Mouse (Mus musculus): Measurements from ENCODE around the gene Hp1bp3.

Gene Hp1bp3

DNA sequence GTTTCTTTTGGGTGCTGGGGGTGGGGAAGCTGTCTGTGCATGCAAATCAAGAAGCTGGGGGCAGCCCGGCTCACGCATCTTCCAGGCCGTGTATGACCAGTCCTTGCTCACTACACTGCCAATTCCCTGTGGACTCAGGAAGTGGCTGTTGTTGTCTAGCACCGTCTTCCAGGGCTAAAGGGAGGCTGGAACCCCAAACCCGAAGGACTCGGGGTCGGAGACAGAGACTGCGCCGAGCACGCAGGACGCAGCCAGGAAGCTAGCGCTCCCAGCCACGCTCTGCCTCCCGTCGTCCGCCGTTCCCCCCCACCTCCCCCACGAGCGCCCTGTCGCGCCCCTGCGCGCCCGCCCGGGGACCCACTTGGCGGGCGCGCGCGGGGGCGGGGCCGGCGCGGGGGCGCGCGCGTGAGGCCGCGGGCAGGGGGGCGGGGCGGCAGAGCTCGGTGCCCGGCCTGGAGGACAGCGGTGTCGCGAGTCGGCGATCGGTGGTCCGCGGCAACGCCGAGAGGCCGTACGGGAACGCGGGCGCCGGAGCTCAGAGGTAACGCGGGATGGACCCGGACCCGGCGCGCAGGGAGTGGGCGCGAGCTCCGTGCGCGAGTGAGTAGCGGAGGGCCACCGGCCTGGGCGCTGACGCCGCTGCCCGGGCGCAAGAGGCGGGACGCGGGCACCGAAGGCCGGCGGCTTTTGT, at the start of gene Hp1bp3:
Gene Hp1bp3 (plus strand): TSS at position 97 of the 691 bp plus-strand sequence.
- peak; percentile 73 to 76 for DNase-seq

DNA sequence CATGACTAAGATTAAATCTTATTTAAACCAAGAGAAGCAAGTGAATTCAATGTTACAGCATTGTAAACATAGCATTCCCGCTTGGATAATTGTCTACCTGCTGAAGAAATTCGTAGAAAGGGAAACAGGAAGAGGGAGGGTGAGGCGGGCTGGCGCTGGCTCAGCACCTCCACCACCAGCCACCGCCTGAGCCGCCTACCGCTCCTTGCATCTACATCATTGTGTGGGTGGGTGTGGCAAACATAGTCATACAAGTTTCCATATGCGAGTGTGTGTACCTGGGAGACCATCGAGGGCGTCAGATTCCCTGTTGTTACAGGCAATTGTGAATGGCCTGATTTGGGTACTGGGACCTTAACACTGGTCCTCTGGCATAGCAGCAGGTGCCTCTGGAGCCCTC, 49.6 kb upstream of the Hp1bp3 start:
- DNase-seq, result no peak

DNA sequence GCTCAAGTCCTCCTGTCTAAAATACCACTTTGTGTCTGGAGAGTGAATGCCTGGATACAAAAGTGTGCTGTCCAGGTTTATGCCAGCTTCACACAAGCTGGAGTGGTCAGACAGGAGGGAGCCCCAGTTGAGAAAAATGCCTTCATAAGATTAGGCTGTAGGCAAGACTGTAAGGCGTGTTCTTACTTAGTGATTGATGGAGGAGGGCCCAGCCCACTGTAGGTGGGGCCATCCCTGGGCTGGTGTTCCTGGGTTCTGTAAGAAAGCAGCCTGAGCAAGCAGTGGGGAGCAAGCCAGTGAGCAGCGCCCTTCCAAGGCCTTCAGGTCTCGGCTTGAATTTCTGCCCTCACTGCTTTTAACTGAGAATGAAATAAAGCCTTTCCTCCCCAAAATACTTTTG, 47.9 kb upstream of the Hp1bp3 start:
- DNase-seq, result no peak

DNA sequence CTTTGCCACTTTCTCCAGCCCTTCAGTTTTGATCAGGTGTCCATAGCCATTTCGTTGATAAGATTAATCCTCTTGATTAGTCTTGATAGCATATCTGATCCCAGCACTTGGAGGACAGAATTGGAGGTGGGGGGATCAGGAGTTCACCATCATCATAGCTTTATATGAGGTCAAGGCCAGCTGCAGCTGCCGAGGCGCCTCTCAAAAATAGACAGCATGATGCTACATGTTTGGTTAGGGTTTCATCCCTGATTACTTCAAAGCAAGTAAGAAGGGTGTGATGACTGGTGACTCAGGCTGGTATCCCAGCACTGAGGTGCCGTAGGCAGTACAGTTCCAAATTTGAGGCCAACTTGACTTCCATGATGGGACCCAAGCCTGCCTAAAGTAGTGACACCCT, 46.7 kb upstream of the Hp1bp3 start:
- no peak for DNase-seq

DNA sequence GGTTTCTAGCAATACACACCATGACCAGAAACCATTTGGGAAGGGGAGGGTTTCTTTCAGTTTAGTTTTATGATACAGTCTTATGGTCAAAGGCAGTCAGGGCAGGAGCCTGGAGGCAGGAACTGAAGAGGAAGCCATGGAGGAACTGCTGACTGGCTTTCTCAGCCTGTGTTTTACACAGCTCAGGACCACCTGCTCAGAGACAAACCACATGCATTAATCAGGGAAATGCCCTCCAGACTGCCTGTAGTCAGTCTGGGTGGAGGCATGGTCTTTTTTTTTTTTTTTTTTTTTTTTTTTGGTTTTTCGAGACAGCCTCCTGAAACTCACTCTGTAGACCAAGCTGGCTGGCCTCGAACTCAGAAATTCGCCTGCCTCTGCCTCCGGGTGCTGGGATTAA, 43.4 kb upstream of the Hp1bp3 start:
- DNase-seq, result no peak

DNA sequence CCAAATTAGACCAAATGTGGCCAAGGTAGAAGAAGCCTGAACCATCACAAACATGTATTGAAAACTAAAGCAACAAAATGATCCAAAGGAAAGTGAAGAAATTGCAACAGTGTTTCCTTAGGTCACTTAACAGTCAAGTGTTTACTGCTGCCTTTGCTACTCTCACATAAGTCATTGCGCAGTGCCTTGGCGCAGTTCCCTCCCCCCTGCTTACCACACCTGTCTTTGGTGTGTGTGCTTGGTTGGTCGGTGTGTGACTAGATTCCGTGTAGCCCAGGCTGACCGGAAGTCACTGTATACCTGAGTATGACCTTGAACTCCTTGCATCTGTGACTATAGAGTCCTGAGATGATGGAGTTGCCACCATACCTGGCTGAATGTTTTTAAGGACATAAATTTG, 36.7 kb upstream of the Hp1bp3 start:
- no peak for DNase-seq

DNA sequence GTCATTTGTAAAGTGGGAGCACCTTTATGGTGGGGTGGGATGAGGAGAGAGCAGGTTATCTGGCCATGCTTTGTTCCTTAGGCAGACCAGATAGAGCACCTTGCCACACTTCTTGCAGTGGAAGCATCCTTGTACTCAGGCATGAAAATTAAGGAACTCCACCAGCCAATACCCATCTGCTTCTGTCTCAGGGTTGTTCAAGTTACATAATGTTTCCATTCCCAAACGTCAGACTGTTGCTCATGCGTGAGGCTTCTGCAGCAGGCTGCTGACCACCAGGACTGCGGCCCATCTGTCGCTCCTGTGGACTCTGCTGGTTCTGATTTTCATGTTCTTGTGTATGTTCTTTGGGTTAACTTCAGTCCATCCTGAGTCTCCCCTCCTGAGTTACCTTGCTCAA, 35.4 kb upstream of the Hp1bp3 start:
- no peak for DNase-seq

DNA sequence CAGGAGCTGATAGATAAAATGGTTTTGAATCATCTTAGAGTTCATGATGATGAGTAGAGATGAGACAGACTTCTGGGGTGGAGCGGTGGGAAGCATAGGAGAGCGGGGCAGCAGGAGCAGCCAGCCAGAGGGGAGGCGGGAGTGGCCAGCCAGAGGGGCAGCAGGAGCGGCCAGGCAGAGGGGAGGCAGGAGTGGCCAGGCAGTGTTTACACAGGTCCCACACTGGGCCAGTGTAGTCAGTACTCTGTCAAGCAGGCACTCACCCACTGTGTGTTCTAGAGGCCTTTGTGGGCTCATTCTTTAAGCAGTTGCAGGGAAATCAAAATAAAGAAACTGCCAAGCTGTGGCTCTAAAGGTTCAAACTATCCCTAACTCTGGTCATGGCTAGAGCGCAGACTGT, 32.0 kb upstream of the Hp1bp3 start:
- DNase-seq, result no peak

DNA sequence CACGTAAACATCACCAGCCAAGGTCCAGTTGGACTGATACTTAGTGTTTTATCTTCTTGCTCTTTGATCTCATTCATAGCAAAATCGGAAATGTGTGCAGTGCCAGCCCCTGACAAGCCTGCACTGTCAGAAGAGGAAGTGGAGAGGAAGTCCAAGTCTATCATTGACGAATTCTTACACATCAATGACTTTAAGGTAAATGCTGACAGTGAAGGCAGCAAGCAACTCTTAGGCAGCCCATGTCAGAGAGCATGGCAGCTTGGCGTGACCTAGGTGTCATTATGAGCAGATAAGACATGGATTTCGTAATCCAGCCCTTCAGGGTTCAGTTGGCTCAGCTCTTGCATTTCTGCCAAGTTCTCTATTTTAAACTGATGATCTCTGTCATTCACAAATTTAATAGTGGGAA, 31.5 kb upstream of the Hp1bp3 start:
- peak in 1 of 2 experiments; percentile 4 for DNase-seq

DNA sequence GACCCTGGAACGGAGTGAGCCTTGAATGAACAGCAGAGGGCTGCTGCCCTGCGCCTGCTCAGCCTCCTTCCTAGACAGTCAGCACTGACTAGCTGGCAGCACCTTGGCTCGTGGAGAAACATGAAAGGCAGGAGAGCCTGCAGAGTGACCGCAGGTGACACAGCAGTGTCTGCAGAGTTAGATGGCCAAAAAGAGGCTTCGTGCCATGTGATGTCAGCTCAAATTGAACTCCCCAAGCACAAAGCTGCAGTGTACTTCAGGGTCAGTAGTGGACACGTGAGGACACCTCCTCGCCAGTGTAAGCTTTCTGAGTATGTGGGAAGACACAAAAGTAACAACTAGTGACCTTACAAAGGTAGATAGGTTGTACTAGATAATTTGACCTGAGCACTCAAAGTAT, 30.1 kb upstream of the Hp1bp3 start:
- DNase-seq, result no peak

DNA sequence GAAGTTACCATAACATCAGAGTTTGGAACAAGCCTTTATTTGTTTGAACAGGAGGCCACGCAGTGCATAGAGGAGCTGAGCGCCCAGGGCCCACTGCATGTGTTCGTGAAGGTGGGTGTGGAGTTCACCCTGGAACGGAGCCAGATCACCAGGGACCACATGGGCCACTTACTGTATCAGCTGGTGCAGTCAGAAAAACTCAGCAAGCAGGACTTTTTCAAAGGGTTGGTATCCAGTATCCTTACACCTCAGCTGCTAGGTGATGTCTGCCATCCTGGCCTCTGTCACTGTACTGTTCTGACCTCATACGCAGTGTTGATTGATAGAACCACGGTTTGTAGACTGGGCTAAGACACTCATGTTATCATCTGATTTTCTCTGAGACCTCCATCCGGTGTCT, 28.1 kb upstream of the Hp1bp3 start:
- DNase-seq, result no peak

DNA sequence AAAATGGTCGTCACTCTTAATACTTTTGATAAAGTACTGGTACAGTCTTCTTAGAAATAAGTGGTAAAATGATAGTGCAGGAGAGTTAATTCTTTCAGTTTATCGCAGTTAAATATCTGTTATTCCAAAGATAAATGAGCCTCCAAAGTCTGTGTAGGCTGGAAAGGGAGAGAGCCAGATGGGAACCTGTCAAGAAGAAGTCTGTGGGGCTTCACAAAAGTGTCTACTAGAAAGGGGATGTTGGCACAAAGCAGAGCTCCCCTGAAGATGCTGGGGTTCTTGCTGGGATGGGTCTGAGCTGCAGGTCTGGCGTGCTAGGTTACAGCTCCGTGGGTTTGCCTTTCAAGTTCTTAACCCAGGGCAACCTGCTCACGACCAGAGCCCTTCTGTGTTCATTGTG, 23.5 kb upstream of the Hp1bp3 start:
- no peak for DNase-seq

DNA sequence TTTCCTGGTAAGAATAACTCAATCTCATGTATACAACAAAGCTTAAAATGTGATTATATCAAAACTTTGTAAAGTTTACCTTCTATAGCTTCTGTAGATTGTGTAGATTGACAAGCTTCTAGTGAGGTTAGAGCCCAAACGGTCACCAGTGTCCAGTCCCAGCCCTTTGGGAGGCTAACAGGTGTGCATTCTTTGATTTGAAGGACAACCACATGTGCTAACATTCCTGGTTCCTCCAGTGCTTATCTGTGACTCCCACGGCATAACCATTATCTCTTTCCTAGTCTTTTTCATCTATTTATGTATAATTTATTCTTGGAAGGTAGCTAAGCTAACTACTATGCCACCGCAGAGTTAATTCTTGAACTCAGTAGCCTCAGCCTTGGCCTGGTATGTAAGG, 15.3 kb upstream of the Hp1bp3 start:
- DNase-seq, result no peak

DNA sequence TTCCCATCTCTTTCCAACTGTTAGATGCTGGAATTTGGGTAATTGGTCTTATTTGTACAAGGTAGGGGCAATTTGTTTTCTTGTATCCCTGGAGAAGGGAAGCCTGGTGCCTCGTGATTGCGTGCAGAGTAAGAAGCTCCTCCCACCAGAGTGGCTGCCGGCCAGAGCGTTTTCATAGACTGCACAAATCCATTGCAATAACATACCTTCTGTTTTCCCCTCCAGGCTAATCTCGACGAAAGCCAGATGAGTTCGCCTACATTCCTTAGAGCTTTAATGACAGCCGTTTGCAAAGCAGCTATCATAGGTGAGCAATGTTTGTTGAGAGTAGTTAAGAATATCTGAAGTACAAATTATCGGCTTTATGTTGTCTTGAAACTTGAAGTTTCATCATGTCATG, 14.4 kb upstream of the Hp1bp3 start:
- DNase-seq, result no peak

DNA sequence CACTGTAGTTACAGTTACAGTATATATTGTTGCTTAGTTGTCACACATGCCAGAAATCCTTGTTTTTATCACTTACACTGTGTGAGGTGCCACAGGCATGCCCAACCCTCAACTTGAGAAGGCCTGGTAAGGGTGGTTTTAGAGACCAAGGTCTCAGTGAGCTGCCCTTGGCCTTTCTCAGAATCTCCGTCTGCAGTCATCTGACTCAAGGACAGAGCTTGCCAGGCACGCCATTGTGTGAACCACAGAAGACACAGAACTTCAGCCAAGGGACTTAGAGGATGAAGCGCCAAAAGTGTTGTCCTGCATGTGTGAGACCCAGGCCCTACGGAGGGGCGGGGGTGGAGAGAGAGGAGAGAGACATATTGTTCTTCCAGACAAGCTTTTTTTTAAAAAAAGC, 6.0 kb upstream of the Hp1bp3 start:
- no peak for DNase-seq

DNA sequence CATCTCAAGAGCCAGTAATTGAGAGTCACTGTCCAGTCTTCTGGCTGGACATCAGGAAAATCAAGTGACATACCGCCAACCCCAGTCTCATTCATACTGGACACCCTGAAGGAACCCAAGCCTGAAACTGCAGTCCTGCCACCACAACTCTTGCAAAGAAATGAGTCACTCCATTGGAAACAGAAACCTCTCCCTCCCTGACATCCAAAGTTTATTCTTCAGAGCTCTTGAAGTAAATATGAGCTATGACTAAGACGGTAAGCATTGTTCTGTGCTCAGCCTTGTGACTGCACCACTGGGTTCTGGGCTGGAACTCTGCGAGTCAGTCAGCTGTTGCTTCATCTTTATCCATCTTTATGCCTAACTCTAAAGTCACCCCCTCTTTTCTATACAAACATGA, 2.2 kb upstream of the Hp1bp3 start:
- no peak for DNase-seq

DNA sequence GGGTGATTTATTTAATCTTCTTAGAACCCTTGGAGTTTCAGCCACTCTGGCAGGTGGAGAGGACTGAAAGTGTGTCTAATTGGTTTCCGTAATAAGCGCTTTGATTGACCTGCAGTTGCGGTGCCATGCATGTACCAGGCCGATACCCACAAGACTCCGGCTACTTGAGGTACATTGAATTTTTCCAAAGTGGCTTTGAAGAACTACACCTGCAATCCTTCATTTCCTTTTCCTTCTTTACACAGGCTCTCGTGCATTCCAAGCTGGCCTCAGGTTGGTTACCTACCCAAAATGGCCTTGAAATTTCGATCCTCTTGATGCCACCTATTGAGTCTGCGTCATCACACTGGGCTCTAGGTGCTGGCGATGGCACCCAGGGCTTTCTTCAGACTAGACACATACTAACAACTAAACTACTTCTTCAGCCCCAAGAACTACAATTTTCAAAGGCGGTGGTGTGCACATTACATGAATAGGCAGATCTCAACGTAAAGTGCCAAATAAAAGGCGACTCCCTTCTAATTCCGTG, 361 bp upstream of the Hp1bp3 start:
- no peak for DNase-seq

DNA sequence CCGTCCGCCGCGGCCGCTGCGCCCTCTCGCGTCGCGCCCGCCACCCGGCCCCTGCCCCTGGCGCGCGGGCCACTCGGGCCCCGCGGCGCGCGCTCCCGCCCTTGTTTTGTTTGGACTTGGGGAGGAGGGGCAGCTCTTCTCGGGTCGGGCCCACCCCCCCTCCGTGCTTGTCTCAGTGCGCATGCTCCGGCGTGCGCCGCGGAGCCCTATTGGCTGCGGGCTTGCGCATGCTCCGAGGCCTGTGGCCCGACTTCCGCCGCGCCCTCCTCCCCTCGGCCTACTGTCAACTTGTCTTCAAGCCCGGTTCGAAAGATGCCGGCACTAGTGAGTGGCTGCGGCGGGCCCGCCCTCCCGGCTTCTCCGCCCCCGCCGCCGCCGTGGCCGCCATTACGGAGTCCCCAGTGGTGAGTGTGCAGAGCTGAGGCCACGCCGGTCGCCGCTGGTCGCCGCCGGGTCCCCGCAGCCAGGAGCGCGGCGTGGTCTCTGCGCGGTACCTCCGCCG, 846 bp downstream of the Hp1bp3 start:
- DNase-seq, result peak; percentile 97 to 98

DNA sequence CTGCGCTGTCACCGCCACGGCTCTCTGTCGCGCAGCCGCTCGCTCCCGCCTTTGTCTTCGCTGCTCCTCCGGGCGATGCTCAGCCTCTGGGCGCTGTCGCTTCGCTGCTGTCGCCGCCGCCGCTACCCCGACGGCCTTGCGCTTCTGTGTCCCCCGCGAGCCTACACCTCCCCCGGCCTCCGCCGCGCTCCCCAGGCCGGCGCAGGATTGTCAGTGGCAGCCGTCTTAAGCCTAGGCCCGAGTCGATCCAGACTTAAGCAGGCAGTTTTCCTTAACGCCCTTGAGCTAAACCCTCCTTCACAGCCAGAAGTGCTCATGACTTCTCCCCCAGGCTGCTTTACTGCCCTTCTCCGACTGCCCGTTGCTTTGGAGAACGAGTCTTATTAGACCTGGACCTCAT, 1.3 kb downstream of the Hp1bp3 start:
- DNase-seq, result peak; percentile 48 to 56

DNA sequence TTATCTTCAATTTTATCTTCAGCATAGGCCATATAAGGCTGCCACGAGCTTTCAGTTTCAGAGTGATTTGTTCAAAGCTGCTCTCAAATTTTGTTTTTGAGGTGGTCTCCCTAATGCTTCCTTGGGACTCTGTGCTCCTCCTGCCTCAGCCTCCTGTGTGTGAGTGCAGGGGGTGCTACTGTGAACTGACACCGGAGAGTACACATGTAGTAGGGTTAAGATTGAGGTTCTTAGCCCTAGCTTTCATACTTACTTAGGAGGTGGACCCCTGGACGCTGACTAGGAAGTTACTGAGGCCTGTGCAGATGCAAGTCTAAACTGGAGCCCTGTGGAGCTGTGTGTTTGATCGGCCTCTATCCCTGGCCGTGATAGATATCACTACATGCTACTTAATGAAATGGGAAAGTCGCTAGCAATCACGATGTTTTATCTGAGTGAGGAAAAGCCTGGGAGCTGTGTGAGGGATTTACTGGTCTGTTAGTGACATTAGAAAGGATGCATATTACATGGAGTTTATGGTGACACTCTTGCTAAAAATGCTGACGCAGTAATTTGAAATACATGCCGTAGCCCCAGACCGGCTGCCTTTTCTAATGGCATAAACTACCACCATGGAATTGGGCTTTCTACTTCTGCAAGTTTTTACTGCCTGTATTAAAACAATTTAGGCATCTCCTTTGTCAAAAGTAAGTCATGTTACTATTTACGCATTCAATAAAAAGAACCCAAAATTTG, 2.0 kb downstream of the Hp1bp3 start:
- peak in 1 of 2 experiments; percentile 5 for DNase-seq

DNA sequence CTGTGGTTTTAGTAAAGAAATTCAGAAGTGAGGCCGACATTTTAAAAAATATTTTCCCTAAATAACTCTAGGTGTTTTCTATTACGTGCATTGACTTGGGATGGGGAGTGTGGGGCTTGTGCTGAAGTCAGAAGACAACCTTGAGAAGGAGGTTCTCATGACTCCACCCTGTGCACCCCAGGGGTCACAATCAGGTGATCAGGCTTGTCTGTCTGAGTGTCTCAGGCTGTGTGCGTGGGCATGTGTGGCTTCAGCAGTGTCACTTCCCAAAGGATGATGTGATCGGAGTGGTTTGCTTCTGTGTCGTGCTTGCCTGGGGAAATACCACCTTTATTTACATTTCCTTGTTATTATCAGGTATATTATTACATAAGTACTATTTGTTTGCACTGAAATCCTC, 3.2 kb downstream of the Hp1bp3 start:
- DNase-seq, result no peak

DNA sequence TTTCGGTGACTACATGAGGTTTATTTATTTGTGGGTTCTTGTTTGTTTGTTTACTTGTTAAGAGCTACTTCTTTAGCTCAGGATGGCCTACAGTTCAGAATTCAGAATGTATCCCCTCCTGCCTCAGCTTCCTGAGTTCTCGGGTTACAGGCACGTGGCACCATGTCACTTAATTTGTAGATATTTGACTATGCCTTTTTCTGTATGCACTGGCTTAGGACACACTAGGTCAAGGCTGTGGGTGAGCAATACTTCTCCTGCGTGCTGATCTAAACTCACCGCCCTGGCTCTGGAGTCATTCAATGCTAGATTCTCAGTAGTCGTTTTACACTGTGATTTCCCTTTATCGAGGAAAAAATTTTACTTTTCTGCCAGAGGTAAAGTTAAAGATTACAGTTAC, 4.7 kb downstream of the Hp1bp3 start:
- no peak for DNase-seq

DNA sequence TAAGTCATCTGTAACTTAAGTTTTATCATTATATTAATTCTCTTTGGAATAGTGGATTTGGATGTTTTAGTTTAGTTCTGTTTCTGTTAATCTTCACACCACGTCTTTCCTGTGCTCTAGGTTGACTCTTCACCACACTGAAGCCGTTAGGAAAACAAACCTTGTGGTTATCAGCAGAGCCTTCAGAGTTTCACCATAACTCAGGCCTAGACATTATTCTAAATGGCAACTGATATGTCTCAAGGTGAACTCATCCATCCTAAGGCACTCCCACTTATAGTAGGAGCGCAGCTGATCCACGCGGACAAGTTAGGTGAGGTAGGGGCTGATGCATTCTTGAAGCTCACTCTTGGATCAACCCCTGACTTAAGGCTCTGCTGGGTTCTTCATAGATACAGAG, 5.3 kb downstream of the Hp1bp3 start:
- no peak for DNase-seq

DNA sequence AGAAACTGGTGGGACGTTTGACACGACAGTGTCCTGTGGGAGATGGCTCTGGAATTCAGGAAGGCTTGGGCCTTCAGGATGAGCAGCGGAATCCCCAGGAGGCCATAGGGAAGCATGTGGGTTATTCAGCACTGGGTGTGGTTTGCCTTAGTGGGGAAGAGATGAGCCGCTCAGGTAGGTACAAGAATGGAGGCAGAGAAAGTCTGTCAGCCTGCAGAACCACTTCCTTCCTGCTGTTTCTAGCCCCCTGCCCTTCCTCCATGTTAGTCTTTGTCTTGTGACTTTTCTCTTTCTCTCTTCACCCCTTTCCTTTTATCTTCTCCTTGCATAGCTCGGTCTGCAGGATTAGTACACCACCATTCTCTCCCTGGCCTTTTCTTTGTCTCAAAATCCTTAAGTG, 6.3 kb downstream of the Hp1bp3 start:
- DNase-seq, result no peak

Data from B cell, adult 2 months (primary cell).